Mouse (Mus musculus) left cerebral cortex, adult 8-10 months (tissue): ENCODE measurements around the gene Lypd5. TPM values are rescaled to one million over a fixed set of nuclear protein-coding genes. Genes with fewer than 3 reads are reported as not detected.

Source experiments
- DNase-seq, 2 experiments: peaks; one replicate each; pipeline ENCODE4 v3.0.0; 2022; ENCODE audit warnings: low spot score in 2 of 2
- total RNA-seq, 4 experiments: library from RNA; stranded (reverse); gene quantifications; 2 replicates each; pipeline ENCODE4 v1.2.4; 2022

The Lypd5 gene
- total RNA-seq, 4 experiments from 2014 or later = not detected

DNA sequence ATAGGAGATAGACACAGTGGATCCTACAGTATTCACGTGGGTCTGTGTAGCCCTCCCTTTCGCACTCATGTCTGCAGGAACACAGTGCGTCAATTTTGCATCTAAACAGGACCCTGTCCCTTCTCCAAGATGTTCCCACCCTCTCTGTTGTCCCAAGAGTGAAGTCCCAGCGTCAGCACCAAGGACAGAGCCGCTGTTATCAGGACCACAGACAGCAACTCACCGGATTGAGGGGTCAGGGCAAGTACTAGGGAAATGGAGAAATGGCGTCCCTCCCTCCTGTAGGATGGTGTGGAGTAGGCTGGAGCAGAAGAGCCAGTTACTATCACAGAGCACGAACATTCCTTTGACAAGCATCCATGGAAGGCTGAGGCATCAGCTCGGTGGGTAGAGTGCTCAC, 10.3 kb downstream of the Lypd5 start:
- DNase-seq = no peak

DNA sequence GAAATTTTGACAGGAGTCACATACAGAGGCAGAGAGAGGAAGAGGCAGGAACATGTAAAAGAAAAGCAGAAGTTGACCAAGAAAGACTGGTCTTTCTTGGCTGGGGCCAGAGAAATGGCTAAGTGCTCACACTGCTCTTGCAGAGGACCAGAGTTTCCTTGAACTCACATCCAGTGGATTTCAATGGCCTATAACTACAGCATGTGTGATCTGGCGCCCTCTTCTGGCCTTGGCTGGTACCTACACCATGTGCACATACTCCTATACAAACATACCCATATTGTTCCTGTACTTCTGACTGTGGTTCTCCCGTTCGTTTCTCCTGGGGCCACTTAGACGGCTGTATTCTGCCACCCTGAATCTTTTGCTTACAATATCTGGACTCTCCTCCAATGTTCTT, 12.0 kb downstream of the Lypd5 start:
- DNase-seq = no peak

DNA sequence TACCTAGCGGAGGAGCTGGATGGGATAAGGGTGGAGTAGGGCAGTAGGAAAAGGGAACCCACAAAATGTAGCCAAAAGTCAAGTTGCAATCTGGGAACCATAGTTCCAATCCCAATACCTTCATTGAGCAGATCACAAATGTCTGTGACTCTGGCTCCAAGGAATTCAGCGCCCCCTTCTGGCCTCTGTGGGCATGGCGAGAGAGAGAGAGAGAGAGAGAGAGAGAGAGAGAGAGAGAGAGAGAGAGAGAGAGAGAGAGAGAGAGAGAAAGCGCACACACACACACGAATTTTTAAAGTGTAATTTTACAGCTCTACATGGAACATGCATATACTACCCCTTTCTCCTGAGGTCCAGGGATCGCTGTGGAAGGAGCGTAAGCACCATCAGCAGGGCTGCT, 14.2 kb downstream of the Lypd5 start:
- no peak for DNase-seq

DNA sequence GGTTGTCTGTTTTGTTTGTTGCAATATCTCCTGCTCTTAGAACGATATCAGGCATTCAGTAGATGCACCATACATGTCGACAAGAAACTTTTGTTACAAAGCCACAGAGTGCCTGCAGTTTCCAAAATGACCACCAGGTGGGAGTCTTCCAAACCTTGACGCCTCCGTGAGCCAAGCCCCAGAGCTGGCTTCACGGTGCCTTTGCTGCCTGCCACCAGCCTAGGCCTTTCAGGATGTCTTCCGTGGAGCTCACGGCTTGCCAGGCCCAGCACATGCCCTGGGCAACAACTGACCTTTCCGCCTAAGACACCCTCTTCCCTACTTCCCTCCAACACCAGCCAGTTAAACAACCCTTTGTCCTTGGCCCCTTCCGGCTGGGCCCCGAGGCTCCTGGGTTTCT, 15.8 kb downstream of the Lypd5 start:
- peak; percentile 54 to 88 for DNase-seq

DNA sequence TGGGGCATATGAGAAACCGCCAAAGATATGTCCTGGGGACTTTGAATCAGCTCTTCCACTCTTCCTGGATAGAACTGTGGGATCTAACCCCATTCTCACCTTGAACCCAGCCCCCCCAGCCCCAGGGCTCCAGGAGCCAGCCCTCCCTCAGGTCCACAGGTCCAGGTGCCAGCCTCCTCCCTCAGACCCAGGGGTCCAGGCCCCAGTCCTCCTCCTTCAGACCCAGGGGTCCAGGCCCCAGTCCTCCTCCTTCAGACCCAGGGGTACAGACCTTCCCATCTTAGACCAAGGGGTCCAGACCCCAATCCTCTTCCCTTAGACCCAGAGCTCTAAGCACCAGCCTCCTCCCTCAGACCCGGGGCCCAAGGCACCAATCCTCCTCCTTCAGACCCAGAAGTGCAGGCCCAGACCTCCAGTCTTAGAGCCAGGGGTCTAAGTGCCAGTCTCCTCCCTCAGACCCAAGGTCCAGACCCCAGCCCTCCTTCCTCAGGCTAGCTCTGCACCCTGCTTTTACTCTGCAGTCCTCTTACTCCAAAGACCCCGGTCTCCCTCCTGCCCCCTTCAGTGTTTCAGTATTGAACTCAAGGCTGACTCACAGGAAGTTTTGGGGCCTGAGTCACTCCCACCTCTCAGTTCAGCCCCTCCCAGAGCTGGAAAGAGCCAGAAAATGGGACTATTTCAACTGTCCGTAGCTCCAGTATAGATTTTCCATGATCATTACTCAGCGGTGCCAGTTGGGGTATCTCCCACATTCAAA, 16.4 kb downstream of the Lypd5 start:
- no peak for DNase-seq

DNA sequence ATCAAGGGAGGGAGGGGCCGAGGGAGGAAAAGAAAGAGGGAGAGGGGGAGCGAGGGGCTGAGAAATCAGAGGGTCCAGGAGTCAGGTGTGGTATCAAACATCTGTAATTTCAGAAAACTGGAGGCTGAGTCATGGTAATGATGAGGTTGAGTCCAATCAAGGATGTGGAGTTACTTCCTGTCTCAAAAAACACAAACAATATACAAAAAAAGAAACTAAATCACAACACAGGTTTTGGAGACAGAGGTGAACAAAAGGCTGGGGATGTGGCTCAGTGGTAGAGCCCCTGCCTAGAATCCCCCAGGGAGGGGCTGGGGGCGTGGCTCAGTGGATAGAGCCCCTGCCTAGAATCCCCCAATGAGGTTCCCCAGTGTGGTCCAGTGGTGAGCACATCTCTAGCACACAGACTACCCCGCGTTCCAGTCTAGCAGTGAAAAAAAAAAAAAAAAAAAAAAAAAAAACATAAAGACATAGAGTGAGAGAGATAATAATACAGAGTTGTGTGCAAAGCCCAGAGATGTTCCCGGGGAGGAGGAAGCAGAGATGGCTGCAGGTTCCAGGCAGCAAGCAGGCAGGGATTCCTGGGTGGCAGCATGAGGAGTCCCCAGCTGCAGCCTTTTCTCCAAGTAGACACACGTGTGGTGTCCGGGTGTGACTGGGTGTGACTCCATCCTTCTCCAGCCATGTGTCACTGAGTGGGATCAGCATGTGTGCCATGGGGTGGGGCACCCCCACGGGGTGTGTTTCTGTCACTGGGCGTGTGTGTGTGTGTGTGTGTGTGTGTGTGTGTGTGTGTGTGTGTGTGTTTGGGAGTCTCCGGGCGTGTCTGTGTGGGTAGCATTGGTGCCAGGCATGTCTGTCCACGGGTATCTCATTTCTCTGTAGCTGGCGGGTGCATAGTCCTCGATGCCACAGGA, 18.0 kb downstream of the Lypd5 start:
- DNase-seq = no peak

DNA sequence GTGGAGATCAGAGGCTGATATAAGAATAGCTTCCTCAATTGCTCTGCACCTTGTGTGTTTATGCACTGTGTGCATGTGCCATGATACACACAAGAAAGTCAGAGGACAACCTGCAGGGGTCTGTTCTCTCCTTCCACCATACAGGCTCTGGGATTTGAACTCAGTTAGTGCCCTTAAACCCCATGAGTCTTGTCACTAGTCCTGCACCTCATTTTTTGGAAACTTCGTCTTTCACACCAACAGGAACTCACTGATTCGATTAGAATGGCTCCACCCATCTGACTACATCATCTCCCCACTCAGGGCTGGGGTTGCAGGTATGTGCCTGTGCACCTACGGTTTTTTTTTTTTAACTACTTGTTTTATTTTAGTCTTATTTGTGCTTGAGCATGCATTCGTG, 19.2 kb downstream of the Lypd5 start:
- no peak for DNase-seq

DNA sequence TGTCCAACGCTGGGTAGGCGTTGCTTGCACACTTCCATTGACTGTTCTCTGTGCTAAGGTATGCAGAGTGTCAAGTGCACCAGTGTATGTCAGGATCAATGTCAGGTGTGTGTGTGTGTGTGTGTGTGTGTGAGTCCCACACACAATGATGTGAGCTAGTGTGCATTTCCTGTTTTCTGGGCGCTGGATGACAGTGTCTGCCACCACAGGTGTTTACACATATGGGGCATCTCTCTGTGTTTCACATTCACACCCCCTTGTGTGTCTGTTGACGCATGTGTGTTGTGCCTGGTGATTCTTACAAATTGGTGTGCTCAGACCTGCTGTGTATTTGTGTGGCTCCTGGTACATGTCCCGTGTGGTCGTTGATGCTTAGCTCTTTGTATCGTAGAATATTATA, 19.9 kb downstream of the Lypd5 start:
- no peak for DNase-seq

DNA sequence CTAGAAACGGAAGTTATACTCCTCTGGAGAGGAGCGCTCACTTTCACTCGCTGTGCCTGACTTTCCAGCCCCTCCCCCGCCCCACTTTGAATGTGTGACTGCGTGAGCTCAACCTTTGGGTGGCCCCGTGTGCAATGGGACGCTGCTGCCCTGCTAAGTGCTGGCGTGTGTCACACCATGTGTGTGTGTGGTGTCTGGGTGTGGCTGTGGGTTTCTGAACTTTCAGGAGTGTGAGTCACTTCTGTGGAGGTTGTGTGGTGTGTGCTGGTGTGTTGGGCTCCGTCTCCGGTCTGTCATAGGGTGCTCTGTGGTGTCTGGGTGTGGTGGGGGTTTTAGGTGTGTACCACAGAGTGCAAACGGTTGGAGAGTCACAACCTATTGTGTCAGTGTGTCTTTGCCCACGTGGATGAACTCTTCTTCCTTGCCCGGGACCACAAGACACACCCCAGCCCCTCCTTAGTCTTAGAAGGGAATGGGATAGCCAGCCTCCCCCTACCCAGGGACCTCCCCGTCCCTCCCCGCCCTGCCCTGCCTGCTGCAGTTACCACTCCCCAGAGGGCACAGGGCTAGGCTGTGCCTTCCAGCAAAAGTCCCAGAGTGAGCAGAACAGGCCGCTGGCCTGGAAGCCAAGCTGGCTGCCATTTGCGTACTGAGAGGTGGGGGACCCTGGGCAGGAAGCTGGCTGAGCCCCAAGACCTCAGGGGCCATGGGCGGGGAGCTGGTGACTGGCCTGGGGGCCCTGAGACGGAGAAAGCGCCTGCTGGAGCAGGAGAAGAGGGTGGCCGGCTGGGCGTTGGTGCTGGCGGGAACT, 20.9 kb downstream of the Lypd5 start, which contains the start of gene Kcnn4:
Kcnn4 (plus strand) TSS at position 533 of the 811 bp plus-strand sequence.
- DNase-seq = no peak

DNA sequence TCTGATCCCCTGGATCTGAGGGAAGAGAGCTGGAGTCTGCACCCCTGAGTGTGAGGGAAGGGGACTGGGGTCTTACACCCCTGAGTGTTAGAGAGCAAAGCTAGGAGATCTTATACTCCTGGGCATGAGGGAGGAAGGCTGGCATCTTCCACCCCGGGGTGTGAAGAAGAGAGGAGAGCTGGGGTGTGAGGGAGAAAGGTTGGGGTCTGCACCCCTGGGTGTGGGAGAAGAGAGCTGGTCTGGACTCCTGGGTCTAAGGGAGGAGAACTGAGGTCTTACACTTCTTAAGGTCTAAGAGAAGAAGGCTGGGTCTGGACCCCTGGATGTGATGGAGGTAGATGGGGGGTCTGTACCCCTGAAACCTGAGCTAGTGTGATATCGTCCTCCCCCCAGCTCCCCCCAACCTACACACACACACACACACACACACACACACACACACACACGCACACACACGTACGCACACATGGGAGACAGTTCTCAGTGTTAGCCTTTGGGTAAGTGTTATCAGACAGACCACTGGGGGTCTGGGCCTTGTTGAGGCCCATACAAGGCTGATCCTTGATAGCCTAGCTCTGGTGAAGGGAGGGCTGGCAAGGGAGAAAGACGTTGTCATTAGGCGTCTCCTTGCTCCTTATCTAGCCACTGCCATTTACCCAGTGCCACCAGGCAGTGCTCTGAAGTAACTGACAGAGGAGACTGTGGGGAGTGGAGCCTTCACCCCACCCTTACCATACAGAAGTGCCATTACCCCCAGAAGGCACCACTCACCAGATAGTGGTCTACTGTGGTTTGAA, 22.2 kb downstream of the Lypd5 start:
- DNase-seq = no peak

DNA sequence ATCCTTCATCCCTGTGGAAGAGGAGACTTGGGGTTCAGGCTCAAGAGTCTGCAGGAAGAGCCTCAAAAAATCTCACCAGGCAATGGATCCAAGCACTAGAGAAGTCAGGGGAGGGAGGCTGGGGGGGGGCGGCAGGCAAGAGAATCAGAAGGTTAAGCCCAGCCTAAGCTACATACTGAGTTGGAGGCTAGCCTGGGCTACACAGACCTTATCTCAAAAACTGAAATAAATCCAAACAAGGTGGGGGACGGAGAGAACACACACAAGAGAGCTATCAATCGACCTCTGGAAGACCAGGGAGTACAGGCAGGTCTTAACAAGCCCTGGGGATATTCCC, 22.8 kb downstream of the Lypd5 start:
- DNase-seq = no peak

DNA sequence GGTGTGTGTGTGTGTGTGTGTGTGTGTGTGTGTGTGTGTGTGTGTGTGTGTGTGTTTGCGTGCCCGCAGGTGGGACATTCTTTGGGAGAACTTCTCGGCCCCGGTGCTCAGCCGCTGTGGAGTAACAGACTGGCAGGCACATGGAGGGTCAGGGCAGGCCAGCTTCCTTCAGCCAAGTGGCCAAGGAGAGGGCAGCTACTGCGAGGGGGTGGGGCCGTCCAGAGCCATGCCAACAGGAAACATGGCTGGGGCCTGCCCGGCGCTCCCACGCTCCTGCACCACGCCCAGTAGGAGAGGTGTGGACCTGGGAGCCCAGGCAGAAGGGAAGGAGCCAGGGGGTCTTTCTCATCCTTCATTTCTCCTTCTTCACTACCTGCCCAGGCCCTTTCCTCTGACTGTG, 23.3 kb downstream of the Lypd5 start:
- no peak for DNase-seq

DNA sequence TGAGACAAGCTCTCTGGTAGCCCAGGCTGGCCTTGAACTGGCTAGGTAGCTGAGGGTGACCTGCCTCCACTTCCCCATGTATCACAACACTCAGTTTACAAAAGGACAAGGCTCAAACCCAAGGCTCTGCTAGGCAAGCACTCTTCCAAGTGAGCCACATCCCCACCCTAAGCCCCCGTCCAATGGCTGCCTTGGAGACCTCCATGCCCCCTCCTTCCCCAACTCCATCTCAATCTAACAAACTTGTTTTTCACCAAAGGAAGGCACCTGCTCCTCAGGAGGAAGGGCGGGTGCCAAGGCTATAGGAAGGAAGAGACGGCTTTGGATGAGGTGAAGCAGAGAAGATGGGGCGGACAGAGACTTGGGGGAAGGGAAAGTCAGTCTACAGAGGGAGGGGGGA, 23.8 kb downstream of the Lypd5 start:
- DNase-seq = no peak

DNA sequence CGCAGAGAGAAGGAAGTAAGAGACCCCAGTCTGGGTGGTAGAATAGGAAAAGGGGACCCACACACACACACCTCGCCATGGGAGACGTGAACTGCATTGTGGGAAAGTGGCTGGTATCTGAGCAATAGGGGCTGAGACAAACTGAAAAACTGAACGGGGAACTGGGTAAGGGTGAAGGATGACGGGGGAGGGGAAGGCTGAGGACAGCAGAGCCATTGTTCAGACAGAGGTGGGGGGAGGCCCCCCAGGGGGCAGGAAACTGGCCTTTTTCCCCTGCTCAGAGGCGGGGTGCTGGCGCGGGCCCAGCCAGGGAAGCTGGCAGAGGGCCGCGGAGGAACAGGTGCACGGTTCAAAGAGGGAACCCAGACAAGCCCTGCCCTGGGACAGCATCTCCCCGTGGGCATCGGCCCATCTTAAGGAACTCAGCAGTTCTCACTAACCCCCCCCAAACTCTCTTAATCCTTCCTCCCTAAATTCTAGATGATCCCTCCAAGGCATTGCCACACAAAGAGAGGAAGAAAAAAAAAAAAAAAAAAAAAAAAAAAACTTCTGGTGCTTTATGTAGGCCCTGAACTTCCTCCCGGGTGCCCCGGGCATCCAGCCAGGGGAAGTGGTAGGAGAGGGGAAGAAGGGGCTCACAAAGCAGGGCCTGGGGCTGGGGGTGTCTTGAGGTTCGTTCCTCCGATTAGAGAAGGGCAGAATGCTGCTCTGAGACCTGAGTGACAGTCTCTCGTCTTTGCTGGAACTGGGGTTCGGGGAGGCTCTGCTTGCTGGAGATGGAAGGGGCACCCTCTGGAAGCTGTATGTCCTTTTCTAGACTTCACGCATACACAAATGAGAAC, 24.8 kb downstream of the Lypd5 start:
- no peak for DNase-seq

DNA sequence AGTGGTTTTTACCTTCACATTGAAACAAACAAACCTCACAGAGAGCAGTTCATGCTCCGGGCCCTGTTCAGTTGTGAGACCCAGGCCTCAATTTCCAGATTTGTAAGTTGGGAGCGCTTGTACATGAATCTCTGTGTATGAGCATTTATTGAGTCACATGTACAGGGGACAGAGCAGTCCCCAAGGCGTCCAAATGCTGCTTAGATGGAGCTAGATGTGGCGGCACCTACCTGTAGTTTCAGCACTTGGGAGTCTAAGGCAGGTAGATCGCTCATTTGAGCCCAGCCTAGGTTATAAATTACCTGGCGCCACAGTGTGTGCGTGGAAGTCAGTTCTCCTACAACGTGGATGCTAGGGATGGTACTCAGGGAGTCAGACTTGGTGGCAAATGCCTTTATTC, 27.5 kb downstream of the Lypd5 start:
- DNase-seq = no peak

DNA sequence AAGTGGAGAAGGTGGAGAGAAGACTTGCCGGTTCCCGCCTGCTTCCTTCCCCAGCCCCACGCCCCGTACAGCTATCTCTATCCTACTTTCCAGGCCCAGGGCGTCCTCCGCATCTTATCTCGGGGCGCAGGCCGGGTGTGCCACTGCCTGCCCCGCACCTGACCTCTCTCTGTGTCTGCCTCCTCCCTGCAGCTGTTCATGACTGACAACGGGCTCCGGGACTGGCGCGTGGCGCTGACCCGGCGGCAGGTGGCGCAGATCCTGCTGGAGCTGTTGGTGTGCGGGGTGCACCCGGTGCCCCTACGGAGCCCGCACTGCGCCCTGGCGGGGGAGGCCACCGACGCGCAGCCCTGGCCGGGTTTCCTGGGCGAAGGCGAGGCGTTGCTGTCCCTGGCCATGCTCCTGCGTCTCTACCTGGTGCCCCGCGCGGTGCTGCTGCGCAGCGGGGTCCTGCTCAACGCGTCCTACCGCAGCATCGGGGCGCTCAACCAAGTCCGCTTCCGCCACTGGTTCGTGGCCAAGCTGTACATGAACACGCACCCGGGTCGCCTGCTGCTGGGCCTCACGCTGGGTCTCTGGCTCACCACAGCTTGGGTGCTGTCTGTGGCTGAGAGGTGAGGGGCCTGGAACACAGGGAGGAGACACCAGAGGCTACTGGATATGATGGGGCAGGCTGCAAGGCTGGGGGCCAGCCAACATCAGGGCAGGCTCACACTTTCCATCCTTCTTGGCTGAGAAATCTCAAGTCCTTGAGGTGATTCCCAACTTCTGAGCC, 28.3 kb downstream of the Lypd5 start:
- no peak for DNase-seq

DNA sequence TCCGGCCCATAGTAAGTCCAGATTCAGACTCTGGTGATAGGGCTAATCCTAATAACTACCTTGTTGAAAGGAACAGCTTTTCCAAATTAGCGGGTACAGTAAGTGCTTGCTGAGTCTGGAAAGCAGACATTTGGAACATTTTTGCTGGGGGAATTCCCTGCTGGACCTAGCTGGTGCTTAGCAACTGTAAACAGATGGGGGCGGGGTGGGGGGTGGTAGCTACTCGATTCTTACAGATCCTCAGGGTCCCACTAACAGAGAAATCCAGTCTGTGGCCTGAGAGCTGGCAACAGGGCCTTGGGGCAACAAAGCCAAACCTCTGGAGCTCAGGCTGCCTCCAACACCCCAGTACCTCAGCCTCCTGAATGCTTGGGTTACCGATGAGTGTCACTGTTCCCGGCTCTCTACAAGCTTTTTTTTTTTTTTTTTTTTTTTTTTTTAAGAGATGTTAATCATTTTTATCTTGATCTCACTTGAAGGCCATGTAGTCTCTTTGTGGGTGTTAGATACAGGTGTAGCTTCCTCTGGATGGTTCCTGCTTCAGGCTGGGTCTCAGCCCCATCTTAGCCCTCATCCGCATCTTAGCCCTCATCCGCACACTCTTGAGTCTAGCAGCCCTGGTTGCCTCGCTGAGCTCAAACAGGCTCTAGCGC, 29.2 kb downstream of the Lypd5 start:
- no peak for DNase-seq

DNA sequence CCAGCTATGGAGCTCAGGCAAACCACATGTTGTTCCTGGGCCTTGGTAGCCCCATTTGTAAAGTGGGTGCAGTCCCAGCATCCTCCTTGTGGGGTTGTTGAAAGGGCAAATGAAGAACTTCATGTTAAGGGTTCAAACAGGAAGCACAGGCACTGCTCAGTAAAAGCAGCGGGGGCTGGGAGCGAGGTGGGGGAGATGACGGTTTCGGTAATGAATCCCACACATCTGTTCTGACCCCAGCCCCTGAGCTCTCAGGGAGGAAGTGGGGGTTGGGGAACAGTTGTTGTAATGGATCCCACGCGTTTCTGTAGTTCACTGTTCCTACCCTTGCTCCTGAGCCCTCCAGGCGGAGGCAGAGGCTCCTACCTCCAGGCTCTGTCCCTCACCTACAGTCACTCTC, 30.9 kb downstream of the Lypd5 start:
- DNase-seq = no peak

DNA sequence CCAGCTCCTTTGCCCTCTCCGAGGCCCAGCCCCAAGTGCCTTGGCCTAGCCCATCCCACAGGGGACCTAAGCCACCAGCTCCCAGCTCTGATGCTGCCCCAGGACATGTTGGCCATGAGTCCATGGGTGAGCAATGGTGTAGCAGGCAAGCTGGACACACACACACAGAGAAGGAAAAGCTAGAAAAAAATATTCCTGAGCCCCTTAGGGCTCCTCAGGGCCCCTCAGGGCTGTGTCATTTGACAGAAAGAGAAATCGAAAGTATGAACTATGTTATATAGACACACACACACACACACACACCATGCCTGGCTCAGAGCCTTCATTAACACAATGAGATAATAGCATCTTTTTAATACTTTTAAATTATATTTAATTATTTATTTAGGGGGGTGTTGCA, 31.4 kb downstream of the Lypd5 start:
- DNase-seq = no peak
